Mouse (Mus musculus): ENCODE results near the gene Fhl2.
A peak's percentile ranks its signal among the peaks of the same experiment; 100 is the strongest.
"Not testable (repeated sequence)": the region's sequence is repeated elsewhere in the genome, so short reads cannot be mapped to it uniquely, and the experiment has no call there.

The Fhl2 gene

DNA sequence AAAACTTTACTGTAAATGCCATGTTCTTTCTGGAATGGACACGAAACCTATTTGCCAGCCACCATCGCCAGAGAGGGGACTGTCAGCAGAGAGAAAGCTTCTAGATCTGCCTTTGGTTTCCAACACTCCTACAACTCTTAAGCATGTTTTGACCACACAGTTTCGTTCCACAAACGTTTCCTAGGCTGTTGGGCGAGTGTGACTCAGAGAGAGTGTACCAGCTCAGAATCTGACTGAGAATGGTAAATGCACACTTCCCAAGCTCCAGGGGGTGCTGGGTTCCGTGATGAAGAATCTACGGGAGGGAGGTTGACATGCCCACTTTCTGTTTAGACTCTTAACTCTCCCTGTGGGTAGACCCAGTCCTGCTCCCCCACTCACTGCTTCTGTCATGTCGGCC is 5.7 kb downstream of the Fhl2 start:
- DNase-seq: no peak

DNA sequence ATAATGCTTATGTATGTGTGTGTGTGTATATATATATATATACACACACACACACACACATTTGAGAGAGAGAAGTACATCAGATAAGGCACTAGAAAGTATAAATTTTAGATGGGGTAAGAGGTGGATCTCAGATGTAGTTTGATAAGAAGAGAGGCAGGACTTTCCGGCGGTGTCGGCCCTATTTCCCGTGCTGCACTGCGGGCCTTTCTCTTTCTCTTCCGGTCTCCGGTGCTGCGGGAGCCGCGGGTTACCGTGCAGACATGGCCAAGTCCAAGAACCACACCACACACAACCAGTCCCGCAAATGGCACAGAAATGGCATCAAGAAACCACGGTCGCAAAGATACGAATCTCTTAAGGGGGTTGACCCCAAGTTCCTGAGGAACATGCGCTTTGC is 7.9 kb downstream of the Fhl2 start:
- not testable (repeated sequence) for DNase-seq

DNA sequence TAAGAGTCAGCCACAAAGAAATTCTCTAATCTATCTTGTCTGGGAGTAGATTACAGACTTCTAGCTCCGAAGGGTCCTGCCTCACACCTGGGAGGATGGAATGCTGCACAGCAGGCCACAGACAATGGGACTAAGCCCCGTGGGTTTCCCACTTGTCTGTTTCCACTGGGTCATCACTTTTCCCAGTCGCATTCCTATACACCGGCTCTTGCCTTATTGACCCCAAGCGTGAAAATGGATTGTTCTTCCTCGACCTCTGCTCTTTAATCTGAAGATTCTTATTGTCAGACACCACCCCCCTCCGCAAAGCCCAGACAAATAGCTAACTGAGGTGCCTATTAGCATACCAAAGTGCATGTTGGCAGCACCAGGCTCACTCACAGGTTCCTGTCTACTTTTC is 10.4 kb downstream of the Fhl2 start:
- DNase-seq: no peak

DNA sequence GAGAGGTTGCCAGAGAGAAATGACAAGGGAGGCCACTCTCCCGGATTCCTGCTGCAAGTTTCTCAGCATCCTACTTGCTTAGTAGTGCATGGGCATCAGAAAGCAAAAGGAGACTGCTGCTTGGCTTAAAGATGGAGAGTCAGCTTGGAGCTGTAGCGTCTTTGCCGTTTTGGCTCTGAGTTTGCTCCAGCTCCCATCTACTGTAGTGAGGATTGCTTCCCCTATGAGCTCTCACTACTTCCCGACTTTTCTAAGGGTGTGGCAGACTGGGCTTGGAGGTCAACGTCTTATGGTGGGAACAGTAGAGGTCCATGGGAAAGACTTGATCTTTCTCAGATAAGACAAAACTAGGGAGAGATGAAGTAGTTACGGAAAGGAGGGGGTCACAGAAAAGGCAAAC is 15.9 kb downstream of the Fhl2 start:
- no peak for DNase-seq

DNA sequence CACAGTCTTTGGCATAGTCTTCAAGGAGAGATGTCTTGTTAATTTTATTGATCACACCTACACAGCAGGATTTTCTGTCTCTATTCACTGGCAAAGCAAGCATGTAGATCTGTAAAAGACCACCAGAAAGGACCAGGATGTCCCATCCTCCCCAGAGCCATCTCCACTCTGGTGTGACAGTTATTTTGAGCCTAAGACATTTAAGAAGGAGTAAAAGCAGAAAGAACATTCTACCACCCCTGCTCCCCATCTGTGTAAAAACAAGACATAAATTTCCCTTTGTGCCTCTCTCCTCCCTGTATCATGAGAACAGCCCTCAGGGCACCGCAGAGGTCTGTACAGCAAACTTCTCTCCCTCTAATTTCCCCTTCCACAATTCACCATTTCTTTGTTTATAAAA is 18.0 kb downstream of the Fhl2 start:
- DNase-seq: no peak

DNA sequence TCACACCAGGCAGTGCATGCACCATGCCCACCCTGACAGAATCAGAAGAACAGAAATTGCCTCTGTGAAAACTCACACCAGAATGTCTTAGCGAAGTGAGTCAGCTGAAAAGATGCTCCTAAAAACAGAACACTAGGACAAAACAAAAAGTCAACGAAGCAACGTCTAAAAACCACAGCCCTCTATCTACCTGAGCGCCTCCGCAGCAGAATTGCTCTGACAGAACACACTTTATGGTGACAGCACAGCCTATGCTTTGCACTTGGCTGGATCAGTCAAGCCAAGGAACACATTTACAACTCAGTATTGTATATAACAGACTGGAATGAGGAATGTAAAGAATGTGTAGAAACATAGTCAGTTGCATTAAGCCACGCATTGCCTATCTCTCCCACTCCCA is 18.4 kb downstream of the Fhl2 start:
- no peak for DNase-seq

DNA sequence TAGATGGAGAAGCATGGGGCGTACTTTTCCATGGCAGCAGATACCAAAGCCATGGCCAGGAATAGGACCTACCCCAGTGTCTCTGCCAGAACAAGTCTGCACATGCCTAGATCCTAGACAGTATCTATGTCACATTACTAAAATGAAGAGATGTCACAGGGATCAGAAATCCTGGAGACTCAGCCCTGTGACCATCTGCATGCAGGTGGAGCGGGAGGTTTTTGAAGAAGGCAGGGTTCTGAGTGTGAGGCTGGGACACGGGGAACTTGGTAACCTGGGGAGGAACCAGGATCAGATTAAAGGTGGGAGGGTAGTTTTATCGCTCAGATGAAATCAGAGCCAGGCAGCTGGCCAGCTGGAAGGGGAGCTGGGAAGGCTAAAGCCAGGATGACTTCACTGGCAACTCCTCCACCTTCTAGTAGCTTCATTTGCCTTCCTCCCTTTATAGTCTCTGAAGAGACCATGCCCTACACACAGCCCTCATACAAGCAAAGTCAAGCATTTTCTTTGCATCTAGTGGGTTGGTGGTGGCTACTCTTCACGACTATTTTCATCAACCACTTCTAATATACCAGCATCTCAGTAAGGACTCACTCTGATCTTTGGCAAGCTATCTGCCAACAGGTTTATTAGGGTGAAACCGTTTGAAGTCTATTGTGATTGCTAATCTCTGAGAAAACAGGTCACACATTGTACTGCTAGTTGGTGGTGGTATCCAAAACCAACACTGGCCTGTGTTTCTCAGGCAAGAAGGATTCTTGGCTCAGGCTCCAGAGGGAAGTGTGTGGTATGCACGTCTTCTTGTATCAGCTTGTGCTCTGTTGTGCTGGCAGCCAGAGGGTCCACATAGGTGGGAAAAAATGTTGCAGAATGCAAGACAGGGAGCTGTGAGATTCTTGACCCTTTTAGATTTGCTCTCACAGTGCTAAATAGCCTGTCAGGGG is 23.2 kb downstream of the Fhl2 start:
- DNase-seq: no peak

DNA sequence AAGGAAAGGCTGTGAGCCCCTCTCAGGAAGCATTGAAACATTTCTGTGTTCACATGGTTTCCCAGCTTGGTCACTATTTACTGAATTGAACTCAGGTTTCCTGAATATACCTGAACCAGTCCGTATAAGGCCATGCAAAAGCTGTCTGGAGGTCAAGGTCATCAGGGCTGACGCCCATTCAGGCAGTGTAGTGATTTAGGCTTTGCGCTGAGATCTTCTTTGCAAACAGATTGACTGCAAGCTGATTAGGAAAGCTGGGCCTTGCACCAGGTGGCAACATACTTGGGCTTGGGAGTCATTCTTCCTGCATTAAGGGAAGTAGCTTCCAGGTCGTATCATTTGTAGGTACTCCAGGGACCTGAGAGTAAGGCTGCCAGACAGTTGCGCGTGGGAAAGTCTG is 25.0 kb downstream of the Fhl2 start:
- DNase-seq: no peak

DNA sequence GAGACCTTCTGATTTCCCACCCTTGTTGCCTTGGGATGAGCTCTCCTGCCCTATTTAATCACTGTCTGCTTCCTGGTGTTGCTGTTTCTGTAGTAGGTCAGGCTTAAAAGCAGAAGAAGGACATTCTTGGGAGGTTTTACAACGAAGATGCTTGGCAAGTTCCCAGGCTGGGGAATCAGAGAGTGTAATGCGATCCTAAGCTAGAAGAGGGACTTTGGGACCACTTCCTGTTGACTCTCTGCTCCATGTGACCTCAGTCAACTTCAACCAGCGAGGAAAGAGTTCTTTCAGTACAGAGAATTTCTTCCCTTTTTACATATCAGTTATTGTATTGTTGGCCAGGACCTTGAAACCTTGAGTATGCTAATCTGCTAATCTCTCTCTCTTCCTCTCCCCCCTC is 25.7 kb downstream of the Fhl2 start:
- DNase-seq: no peak

DNA sequence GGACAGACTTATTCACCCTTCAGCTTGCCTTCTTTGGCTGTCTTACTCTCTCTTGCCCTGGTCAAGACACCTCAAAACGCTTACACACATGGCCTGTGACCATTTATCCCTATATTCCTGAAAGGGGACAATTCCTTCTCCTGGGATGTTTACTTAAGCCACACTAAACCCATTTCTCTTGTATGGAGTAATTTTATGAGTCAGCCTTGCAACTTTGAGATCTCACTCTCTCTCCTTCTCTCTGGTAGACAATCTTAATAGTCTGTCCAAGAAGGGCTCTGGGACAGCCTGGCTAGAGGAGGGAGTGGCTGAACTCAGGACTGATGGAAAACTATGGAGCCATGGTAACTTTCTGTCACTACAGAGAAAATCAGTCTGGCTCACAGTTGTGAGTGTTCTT is 27.1 kb downstream of the Fhl2 start:
- no peak for DNase-seq

DNA sequence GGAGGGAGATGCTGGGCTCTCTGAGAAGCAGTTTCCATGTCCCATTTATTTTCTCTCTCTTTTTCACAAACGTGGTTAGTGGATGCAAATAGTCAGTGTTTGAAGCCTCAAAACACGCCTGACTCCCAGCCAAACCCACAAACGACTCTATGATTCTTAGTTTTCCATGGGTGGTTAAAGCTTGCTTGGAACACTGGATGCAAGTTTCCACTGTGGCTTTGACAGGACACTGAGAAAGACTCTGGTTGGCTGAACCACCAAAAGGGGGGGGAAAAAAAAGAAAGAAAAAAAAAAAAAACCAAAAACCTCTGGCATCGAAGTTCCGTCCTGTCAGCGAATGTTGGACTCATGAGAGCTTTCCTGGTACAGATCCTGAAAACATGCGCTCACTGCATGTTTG is 27.6 kb downstream of the Fhl2 start:
- DNase-seq: no peak

DNA sequence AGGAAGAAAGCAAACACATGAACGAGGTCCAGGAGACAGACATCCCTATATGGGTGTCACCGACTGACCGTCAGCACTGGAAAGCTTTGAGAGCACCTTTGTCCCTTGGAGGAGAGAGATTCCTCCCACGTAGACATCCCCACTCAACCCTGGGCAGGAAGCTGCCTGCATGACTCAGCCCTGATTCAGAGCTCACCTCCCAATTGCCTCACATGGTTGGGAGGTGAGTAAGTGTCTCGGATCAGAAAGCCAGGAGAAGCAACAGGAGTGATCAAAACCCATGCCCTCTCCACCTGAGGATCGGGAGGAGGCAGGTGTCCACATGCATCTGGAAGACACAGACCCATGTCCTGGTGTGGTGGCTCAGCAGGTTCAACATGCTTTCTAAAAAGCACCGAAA is 28.2 kb downstream of the Fhl2 start:
- DNase-seq: no peak

DNA sequence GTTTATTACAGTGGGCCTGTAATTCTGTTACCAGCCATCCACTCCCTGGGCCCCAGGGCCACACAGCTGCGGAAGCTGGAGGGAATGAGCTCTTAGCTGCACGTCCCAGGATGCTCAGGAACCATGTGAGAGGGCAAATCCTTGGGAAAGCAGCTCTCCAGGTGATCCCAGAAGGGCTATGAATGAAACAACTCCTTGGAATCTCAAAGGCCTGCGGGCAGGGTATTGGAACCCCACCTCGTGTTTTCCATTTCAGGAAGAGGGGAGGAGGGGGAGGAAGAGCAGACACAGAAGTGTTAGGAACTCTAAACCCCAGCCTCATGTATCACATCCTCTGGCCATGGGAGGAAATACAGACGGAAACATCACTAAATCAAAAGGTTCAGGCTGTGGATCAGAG is 28.8 kb downstream of the Fhl2 start:
- DNase-seq: no peak

DNA sequence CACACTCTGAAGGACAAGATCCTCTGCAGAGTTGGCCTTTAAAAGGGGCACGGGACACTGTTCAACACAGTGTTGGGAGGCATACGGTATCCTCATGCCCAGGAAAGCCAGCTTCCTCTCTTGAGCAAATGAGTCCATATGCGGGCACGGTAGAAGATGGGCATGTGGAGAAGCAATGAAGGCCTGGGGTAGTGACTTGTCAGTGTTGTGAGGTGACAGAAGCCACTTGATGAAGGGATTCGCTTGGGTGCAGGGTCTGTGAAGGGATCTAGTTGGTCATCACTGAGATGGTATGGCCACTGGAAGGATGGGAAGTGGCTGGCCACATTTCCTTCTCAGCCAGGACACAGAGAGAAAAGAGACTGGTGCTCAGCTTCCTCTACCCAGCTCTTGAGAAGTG is 32.2 kb downstream of the Fhl2 start:
- no peak for DNase-seq

DNA sequence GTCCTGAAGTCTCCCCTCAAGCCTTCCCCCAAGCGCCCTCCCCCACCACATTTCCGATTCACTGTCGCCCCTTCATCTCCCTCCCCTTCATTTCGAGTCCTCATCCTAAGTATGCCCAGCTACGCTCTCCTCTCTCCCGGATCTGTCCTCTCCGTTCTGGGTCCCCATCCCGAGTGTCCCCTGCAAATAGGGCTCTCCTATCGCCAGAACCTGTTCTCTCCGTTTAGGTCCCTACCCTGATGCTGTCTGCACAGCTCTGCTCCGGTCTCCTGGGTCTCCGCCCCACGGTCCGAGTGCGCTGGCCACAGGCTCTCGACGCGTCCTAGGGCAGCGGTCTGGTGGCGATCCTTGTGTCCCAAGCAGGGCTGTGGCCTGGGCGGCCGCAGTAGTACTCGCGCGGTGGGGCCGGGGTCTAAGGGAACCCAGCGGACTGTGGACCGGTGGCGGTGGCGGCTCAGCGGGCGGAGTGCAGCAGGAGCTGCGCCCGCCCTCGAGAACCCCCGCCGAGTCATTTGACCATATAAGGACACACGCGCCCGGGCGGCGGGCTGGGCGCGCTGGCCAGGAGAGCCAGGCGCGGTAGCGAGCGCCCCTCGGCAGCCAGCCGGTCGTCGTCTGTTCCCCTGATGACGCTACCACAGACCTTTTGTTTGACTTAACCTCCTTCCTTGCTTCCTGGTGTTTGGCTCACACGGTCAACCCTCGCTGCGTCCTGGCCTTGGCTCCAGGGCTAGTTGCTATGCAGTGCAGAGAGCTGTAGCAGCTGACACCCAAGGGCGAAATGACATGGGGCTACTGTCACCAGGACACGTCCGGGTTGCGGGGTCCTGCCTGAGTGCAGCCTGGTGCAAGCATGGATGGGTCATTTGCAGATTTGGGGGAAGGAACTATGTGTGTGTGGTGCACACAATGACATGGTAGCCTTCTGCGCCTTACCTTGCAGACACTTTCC is 33.0 kb downstream of the Fhl2 start:
- peak; percentile 78 to 85 for DNase-seq

DNA sequence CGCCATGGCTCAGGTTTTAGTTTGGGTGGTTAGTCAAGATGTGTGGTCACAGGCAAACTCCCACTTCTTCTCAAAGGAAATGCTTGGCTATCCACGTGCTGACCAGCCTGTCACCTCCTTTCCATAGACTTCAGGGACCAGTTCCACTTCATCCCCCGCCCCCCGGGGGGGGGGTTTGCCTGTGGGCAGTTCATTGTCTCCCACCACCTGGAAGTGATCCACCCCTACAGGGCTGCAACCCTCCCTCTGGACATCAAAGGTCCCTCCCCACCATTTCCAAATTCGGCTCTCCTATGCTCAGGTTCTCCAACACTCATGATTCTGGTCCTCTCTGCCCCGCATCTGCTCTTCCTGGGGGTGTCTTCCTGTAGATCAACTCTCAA is 33.7 kb downstream of the Fhl2 start:
- DNase-seq: no peak

DNA sequence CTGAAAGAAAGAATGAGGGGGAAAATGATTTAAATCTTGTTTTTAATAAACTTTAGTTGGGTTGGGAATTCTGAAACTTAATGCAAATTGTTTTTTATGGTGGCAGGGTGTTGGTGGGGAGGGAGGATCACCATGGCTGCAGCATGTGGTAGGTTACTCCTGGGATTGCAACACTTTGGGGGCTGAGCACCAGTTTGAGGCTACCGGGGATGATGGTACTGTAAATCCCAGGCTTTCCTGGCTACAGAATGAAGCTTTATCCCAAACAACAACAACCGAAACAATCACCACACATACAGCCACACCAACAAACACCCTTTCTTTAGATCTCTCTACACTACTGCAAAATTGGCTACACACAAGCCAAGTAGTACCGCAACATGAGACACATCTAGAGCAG is 34.4 kb downstream of the Fhl2 start:
- DNase-seq: no peak

DNA sequence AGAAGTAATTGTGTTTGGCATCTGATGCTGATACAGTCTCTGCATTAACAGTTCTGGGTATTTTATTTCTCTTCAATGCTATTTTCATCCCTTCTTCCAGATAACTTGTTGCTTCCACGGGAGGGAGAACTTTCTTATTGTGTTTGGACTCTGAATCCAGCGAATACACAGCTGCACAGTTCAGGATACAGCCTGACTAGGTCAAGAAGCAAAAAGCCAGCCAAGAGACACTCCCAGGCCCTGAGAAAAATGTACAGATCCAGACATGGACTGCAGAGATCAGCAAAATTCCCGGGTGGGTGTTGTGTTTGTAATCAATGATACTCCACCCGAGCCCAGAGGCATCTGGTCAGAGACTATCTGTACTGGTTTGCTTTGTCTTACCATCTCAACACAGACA is 37.4 kb downstream of the Fhl2 start:
- no peak for DNase-seq

DNA sequence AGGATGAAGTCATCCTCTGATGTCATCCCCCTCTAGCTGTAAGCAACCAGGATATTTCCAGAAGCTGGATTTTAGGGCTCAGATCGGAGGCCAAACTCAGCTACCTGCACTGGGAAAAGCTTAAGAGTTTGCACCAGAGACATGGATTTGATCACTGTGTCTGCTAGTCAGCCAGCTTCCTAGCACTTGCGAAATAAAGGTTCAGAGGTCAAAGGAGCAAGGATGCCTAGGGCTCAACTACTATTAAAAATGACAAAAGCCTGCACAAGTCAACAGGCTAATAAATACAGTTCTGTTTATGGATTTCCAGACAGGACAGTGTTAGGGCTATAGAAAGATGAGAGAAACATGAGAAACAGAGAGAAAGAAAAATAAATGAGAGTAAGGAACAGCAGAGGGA is 38.9 kb downstream of the Fhl2 start:
- no peak for DNase-seq

DNA sequence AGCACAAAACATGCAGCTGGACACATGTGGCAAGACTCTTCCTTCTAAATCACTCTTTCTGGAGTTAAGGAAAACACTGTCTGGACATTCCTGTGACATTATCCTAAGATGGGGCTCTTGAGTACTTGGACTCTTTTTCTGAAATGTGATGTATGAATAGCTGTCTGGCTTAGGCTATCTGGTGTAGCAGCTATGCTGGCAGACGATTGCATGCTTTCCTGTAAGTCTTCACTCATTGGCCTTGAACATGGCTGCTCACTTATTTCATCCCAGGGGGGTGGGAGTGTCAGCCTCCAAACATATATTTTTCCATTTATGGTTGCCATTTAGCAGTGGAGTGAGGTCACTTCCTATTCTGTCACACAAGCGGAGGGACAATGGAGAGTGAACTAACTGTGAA is 42.3 kb downstream of the Fhl2 start:
- DNase-seq: peak in 1 of 2 experiments; percentile 10

DNA sequence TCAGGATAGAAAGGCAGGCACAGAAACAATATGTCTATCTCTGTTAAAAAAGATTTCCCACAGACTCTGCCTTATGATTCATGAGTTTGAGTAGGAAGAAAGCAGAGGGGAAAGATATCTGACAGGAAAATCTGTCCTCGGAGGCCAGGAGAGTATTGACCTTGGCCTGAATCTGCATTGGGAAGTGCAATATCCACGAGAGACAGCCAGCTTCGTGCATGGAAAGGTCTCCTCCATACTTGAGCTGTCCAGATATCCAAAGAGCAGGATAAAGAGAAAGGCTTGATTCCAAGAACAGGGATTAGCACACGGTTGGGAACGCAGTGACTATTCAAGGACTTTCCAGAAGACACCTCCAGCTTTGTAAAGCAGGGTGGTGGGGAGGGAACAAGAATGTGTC is 43.2 kb downstream of the Fhl2 start:
- no peak for DNase-seq

DNA sequence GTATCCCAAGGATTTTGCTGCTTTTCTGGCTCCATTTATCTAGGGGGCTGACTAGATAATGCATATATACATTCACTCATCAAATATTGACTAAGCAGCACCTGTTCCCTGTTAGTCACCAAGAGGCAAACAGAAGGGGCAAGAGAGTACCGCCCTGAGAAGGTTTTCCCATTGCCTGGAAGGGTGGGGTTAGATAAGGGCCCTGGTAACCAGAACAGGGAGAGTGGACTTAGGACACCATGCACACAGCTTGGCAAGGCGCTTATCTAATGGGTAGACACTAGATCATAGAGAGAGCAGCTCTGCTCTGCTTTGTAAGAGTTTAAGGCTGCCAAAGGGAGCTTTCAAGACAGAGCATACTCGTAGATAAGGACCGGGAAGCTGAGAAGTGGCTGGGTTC is 44.2 kb downstream of the Fhl2 start:
- DNase-seq: no peak

DNA sequence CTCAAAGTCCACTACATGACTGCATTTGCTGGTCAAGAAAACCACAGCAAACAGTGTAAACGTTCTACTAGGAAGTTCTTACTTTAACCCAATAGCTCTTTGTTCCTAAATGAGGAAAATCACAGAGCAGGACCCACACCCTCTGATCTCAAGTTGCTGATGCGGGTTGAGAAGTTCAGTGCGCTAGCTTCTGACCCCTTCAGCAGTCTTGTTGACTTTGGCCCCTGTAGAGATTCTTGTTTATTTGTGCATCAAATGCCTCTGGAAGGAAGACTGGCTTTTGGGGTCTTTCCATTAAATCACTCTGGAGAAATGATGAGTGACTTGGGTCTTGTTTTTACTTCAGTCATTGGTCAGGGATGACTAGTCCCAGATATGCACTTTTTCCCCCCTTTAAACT is 46.6 kb downstream of the Fhl2 start:
- no peak for DNase-seq

DNA sequence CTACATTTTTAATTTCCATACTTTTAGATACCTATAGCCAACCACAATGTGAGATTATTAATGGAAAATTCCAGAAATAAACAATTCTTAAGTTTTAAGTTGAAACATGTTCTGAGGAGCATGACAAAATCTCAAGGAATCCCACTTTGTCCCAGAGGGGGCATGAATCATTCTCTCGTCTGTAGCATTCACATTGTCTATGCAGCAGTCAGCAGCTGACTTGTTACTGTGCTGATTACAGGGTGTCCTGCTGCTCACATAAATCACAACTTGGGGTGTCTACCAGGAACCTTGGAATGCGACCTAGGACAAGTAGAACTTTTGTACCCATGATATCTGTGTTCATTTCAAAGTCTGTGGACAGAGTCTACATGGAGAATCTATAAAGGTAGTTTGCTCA is 49.3 kb downstream of the Fhl2 start:
- no peak for DNase-seq

Measured in lung, postnatal 4 days (tissue).